8 mouse cellular contexts compared by ENCODE assay signal in the genomic region with DNA sequence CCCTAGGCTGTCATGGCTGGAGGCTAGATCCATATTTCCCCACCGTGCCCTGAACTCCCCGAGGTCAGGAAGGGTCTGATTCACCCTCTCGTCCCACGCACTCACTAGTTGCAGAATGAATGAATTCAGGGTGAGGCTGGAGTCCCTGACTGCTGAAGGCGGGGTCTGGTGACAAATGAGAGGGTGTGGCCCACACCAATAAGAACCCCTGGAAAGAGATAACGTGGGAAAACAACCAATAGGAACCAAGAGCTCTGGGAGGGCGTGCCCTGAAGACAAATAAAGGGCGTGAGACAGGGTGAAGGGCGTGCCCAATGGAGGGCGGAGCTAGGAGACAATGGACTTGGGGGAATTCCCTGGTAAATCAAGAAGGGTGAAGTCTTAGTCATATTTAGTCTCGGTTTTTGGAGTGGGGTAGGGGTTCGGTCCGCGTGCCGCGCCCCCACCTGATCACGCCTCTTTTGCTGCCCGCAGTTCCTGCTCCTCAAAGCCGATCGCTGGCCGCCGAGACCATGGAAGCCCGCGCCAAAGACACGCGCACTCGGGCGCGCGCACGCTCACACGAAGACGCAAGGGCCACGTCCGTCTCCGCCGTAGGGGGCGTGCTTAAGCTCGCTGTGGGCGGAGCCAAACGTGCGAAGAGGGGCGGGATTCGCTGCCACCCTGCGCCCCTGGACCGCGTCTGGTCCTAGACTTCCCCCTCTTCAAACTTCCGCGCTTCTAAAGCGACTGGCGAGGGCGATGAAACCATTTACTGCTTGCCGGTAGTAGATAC. TPM values are rescaled to one million over a fixed set of nuclear protein-coding genes. Genes with fewer than 3 reads are reported as not detected.
DNase-seq lines count a peak whose midpoint lies in the region; ATAC-seq lines count a peak whose summit lies in the region.

No protein-coding gene starts in this region.

- peak; percentile 83 for ATAC-seq in frontal cortex, adult (ENCODE audit: low TSS enrichment)
- peak; percentile 97 for ATAC-seq in hindbrain, embryonic 11.5 days (ENCODE audit: low FRiP score)

- peak overlapping the region; percentile 69 for H3K9ac ChIP-seq in hindbrain, embryonic 11.5 days (ENCODE audit: low read depth, low read length)

- H3K4me3 ChIP-seq in hindbrain, embryonic 11.5 days (ENCODE audit: low read depth, low read length) = peak overlapping the region; percentile 51

- H3K9me3 ChIP-seq in hindbrain, embryonic 11.5 days (ENCODE audit: control insufficient read depth, low read length) = no peaks in the 10 kb centered on the region

- WGBS in hindbrain, embryonic 11.5 days = under 1% methylated on average over 53 of the region's 53 CpGs

- peaks cover 11% of the 10 kb centered on the region for H3K27me3 ChIP-seq in hindbrain, embryonic 11.5 days (ENCODE audit: control insufficient read depth, insufficient read depth, low read length)

- no peaks in the 10 kb centered on the region for H3K36me3 ChIP-seq in hindbrain, embryonic 11.5 days (ENCODE audit: control insufficient read depth, insufficient read depth, low read length)

- peak overlapping the region; percentile 89 for H3K27ac ChIP-seq in hindbrain, embryonic 11.5 days (ENCODE audit: low read depth, low read length)

- peaks cover 16% of the 10 kb centered on the region; the same call in 1 of the 2 replicates for H3K4me1 ChIP-seq in hindbrain, embryonic 11.5 days (replicated peaks; ENCODE audit: control insufficient read depth, insufficient read depth, low read length)

- peak overlapping the region; percentile 72 for H3K4me2 ChIP-seq in hindbrain, embryonic 11.5 days (replicated peaks; ENCODE audit: low read depth, low read length)

- peak; percentile 98 for DNase-seq in MEL-GATA-1-ER (ENCODE audit: extremely low read depth, low read depth)
- DNase-seq in cerebellum, adult 9-10 months = peak; percentile 97
- DNase-seq in hindbrain, embryonic 11.5 days (ENCODE audit: low spot score) = peak; percentile 99
- peak; percentile 97 to 98 for DNase-seq in layer of hippocampus, postnatal 10 days (ENCODE audit: low spot score in 2 of 2)
- peak; percentile 97 for DNase-seq in lung, postnatal 10 days
- peak; percentile 93 for DNase-seq in ovary, postnatal 36 days (ENCODE audit: low spot score)
- peak; percentile 98 for DNase-seq in thymus, postnatal 25 days

RNA-seq across cellular contexts. Expression of a gene that starts 0.5 kb away (rescaled TPM):
- 31.7 and 40.2 TPM in 2 replicates for polyA plus RNA-seq in hindbrain, embryonic 11.5 days (2014; fragmentation: Nextera tagmentation; extraction: Ambion mirVana)
- 10 to 100 TPM; 60.0 to 60.5 TPM for total RNA-seq in layer of hippocampus, postnatal 10 days (2021)

RNA-seq across cellular contexts. Expression of a gene that starts 6.8 kb away (rescaled TPM):
- polyA plus RNA-seq in hindbrain, embryonic 11.5 days (2014; fragmentation: Nextera tagmentation; extraction: Ambion mirVana) = 6.0 and 10.0 TPM in 2 replicates
- total RNA-seq in layer of hippocampus, postnatal 10 days (2021) = 1 to 10 TPM; 3.7 to 5.9 TPM

RNA-seq across cellular contexts. Expression of a gene that starts 8.3 kb away (rescaled TPM):
- polyA plus RNA-seq in hindbrain, embryonic 11.5 days (2014; fragmentation: Nextera tagmentation; extraction: Ambion mirVana) = 96.7 and 97.1 TPM in 2 replicates
- 10 to 100 TPM; 31.9 to 33.5 TPM for total RNA-seq in layer of hippocampus, postnatal 10 days (2021)

RNA-seq across cellular contexts. Expression of a gene that starts 13.2 kb away (rescaled TPM):
- polyA plus RNA-seq in hindbrain, embryonic 11.5 days (2014; fragmentation: Nextera tagmentation; extraction: Ambion mirVana) = 2.7 and 3.1 TPM in 2 replicates
- total RNA-seq in layer of hippocampus, postnatal 10 days (2021) = 1 to 10 TPM; 3.6 to 3.7 TPM

RNA-seq across cellular contexts. Expression of a gene that starts 16.3 kb away (rescaled TPM):
- polyA plus RNA-seq in hindbrain, embryonic 11.5 days (2014; fragmentation: Nextera tagmentation; extraction: Ambion mirVana) = 1.7 and 2.6 TPM in 2 replicates
- total RNA-seq in layer of hippocampus, postnatal 10 days (2021) = 1 to 10 TPM; 1.2 to 2.0 TPM

Comparison
In these comparisons a context has a peak if more than half of its experiments do, and no peak if none do; other contexts are left out.
1. Peak in every context shown above with its lines: DNase-seq, ATAC-seq, H3K4me3 ChIP-seq and H3K27ac ChIP-seq.